Mouse (Mus musculus) midbrain, postnatal 0 days (tissue): ENCODE data around the gene Ptpn3. TPM values are rescaled to one million over a fixed set of nuclear protein-coding genes. Genes with fewer than 3 reads are reported as not detected.

Experiments used
- ATAC-seq: fragments of 200-750 bp; cut with Nextera tagmentation; 2 replicates; pipeline ENCODE4 v1.8.0; 2017; ENCODE audit warnings: moderate number of reproducible peaks, mild to moderate bottlenecking, moderate TSS enrichment, moderate library complexity; ENCODE audit not compliant: low FRiP score
- DNase-seq: peaks from one replicate; pipeline ENCODE4 v3.0.0-alpha.2; 2015; ENCODE audit warnings: low spot score
- H3K27ac ChIP-seq: fragments of 300-500 bp; sonication (generic); 2 replicates; pipeline ENCODE4 v1.5.1; 2014; ENCODE audit warnings: low read depth, mild to moderate bottlenecking, low read length, mixed read lengths
- H3K27me3 ChIP-seq: fragments of 300-500 bp; sonication (generic); 2 replicates; pipeline ENCODE4 v1.6.1; 2014; ENCODE audit warnings: low read length, control low read depth, mixed read lengths; ENCODE audit not compliant: insufficient read depth
- H3K36me3 ChIP-seq: fragments of 300-500 bp; sonication (generic); 2 replicates; pipeline ENCODE4 v1.6.1; 2014; ENCODE audit warnings: low read length, control low read depth, mixed read lengths; ENCODE audit not compliant: insufficient read depth
- H3K4me1 ChIP-seq: fragments of 300-500 bp; sonication (generic); 2 replicates; pipeline ENCODE4 v1.6.1; 2014; ENCODE audit warnings: mild to moderate bottlenecking, control low read depth, antibody characterized with exemption, low read length, mixed read lengths; ENCODE audit not compliant: insufficient read depth
- H3K4me2 ChIP-seq: fragments of 300-500 bp; sonication (generic); 2 replicates; pipeline ENCODE4 v1.6.1; 2014; ENCODE audit warnings: low read depth, mild to moderate bottlenecking, low read length, mixed read lengths; ENCODE audit not compliant: poor library complexity, severe bottlenecking
- H3K4me3 ChIP-seq: fragments of 300-500 bp; sonication (generic); 2 replicates; pipeline ENCODE4 v1.5.1; 2014; ENCODE audit warnings: low read depth, mild to moderate bottlenecking, low read length, moderate library complexity
- H3K9ac ChIP-seq: fragments of 300-500 bp; sonication (generic); replicated peaks from 2 replicates; pipeline ENCODE4 v1.6.1; 2014; ENCODE audit warnings: mild to moderate bottlenecking, low read length, moderate library complexity, mixed read lengths; ENCODE audit not compliant: poor library complexity, severe bottlenecking
- H3K9me3 ChIP-seq: fragments of 300-500 bp; sonication (generic); 2 replicates; pipeline ENCODE4 v1.6.1; 2016; ENCODE audit warnings: low read length, control low read depth
- CTCF ChIP-seq: IDR thresholded peaks from 2 replicates; pipeline ENCODE4 v1.5.1; 2016; ENCODE audit warnings: antibody characterized with exemption, mild to moderate bottlenecking
- WGBS: fragments of 180-500 bp; shearing (Covaris S2); extraction: QIAGEN DNeasy Blood & Tissue Kit; methylation state at CpG from one replicate; pipeline ENCODE4 v1.1.7; 2014; 5-methylcytosine and 5-hydroxymethylcytosine counted together
- polyA plus RNA-seq: library from polyadenylated mRNA; unstranded; fragments of >200 nt; fragmentation: Nextera tagmentation; extraction: Ambion mirVana; gene quantifications from 2 replicates; pipeline ENCODE4 v1.2.1, GENCODE M21; 2015
- total RNA-seq: library from RNA; depleted of rRNA; stranded (reverse); fragments of >200 nt; gene quantifications from 2 replicates; pipeline ENCODE4 v1.2.3, GENCODE M21; 2014; rRNA removed

The Ptpn3 gene
- 6.2 and 12.8 TPM in 2 replicates for total RNA-seq
- 1.4 and 1.9 TPM in 2 replicates for polyA plus RNA-seq

- no peaks in the 10 kb centered on the region for H3K9me3 ChIP-seq
- peak; percentile 82 for ATAC-seq
- under 1% methylated on average over 42 of the region's 42 CpGs for WGBS
Measured at GRCm38 (mm10) chr4:57301410-57302313, at the start of gene Ptpn3. Gene Ptpn3 (minus strand): TSS chr4:57301837.

GRCm38 (mm10) chr4:57350541-57350940, 48.9 kb upstream of the Ptpn3 start:
- ATAC-seq, result no peak
- H3K9me3 ChIP-seq, result no peaks in the 10 kb centered on the region
- no peaks in the 10 kb centered on the region for H3K36me3 ChIP-seq
- 93% methylated on average over 2 of the region's 2 CpGs for WGBS
- H3K4me3 ChIP-seq, result no peak overlapping the region
- no peaks in the 10 kb centered on the region for H3K4me1 ChIP-seq
- H3K27me3 ChIP-seq, result no peaks in the 10 kb centered on the region
- DNase-seq, result no peak
- no peak overlapping the region for H3K9ac ChIP-seq
- no peak overlapping the region for H3K4me2 ChIP-seq
- no peak for TF ChIP-seq CTCF
- H3K27ac ChIP-seq, result no peak overlapping the region

More at GRCm38 (mm10) chr4:57301410-57302313, at the start of gene Ptpn3:
- DNase-seq, result peak; percentile 75
- peaks cover 3% of the 10 kb centered on the region; the same call in 1 of the 2 replicates for H3K4me1 ChIP-seq
- no peaks in the 10 kb centered on the region for H3K36me3 ChIP-seq
- H3K27ac ChIP-seq, result peak within 1 kb of the TSS; percentile 48
- peak within 1 kb of the TSS; percentile 78 for H3K4me3 ChIP-seq
- peak within 1 kb of the TSS; percentile 52 for H3K9ac ChIP-seq
- H3K4me2 ChIP-seq, result peak within 1 kb of the TSS; percentile 93
- no peak for TF ChIP-seq CTCF
- 0 out of 2 replicates have a peak, but pooled peaks cover 3% of the 10 kb centered on the region for H3K27me3 ChIP-seq

GRCm38 (mm10) chr4:57343996-57344395, 42.4 kb upstream of the Ptpn3 start:
- TF ChIP-seq CTCF, result no peak
- DNase-seq, result no peak
- no peaks in the 10 kb centered on the region for H3K36me3 ChIP-seq
- H3K4me2 ChIP-seq, result no peak overlapping the region
- H3K4me3 ChIP-seq, result no peak overlapping the region
- H3K9ac ChIP-seq, result no peak overlapping the region
- no peaks in the 10 kb centered on the region for H3K27me3 ChIP-seq
- H3K9me3 ChIP-seq, result no peaks in the 10 kb centered on the region
- H3K4me1 ChIP-seq, result no peaks in the 10 kb centered on the region
- H3K27ac ChIP-seq, result no peak overlapping the region
- ATAC-seq, result no peak
- WGBS, result 94% methylated on average over 7 of the region's 7 CpGs

- Histone ChIP-seq H3K4me2 (no peak overlapping the region), H3K27me3 (no peaks in the 10 kb centered on the region), H3K4me1 (no peaks in the 10 kb centered on the region), H3K9ac (no peak overlapping the region), H3K27ac (no peak overlapping the region), H3K9me3 (no peaks in the 10 kb centered on the region), H3K36me3 (no peaks in the 10 kb centered on the region), H3K4me3 (no peak overlapping the region)
- ATAC-seq (no peak), DNase-seq (no peak)
- no peak for TF ChIP-seq CTCF
- 89% methylated on average over 17 of the region's 17 CpGs for WGBS
Measured at GRCm38 (mm10) chr4:57338923-57339322, 37.3 kb upstream of the Ptpn3 start.

GRCm38 (mm10) chr4:57338061-57338460, 36.4 kb upstream of the Ptpn3 start:
- WGBS, result 92% methylated on average over 9 of the region's 9 CpGs
- Histone ChIP-seq H3K9ac (no peak overlapping the region), H3K27me3 (no peaks in the 10 kb centered on the region), H3K4me2 (no peak overlapping the region), H3K9me3 (no peaks in the 10 kb centered on the region), H3K4me1 (no peaks in the 10 kb centered on the region), H3K4me3 (no peak overlapping the region), H3K27ac (no peak overlapping the region), H3K36me3 (no peaks in the 10 kb centered on the region)
- ATAC-seq (no peak), DNase-seq (no peak)
- no peak for TF ChIP-seq CTCF

- Histone ChIP-seq H3K4me3 (no peak overlapping the region), H3K4me1 (no peaks in the 10 kb centered on the region), H3K27ac (no peak overlapping the region), H3K9ac (no peak overlapping the region), H3K36me3 (no peaks in the 10 kb centered on the region), H3K27me3 (no peaks in the 10 kb centered on the region), H3K9me3 (no peaks in the 10 kb centered on the region), H3K4me2 (no peak overlapping the region)
- 48% methylated on average over 9 of the region's 9 CpGs for WGBS
- ATAC-seq (no peak), DNase-seq (no peak)
- TF ChIP-seq CTCF, result no peak
Measured at GRCm38 (mm10) chr4:57335000-57335666, 33.5 kb upstream of the Ptpn3 start.
